Mouse (Mus musculus) hindbrain, embryonic 16.5 days (tissue): ENCODE data around the gene Tenm2. TPM values are rescaled to one million over a fixed set of nuclear protein-coding genes. Genes with fewer than 3 reads are reported as not detected.

Source experiments
- ATAC-seq: fragments of 200-750 bp; cut with Nextera tagmentation; 2 replicates; pipeline ENCODE4 v1.8.0; 2017; ENCODE audit warnings: moderate TSS enrichment, moderate library complexity
- H3K27ac ChIP-seq: fragments of 300-500 bp; sonication (generic); 2 replicates; pipeline ENCODE4 v1.5.1; 2014; ENCODE audit warnings: low read depth, mild to moderate bottlenecking, control low read depth, low read length, moderate library complexity
- H3K27me3 ChIP-seq: fragments of 300-500 bp; sonication (generic); replicated peaks from 2 replicates; pipeline ENCODE4 v1.6.1; 2014; ENCODE audit warnings: low read length; ENCODE audit not compliant: control insufficient read depth, insufficient read depth
- H3K36me3 ChIP-seq: fragments of 300-500 bp; sonication (generic); 2 replicates; pipeline ENCODE4 v1.6.1; 2014; ENCODE audit warnings: mild to moderate bottlenecking, low read length, moderate library complexity, mixed read lengths; ENCODE audit not compliant: control insufficient read depth, insufficient read depth
- H3K4me1 ChIP-seq: fragments of 300-500 bp; sonication (generic); 2 replicates; pipeline ENCODE4 v1.6.1; 2014; ENCODE audit warnings: low read depth, low read length; ENCODE audit not compliant: control insufficient read depth, insufficient read depth
- H3K4me2 ChIP-seq: fragments of 300-500 bp; sonication (generic); 2 replicates; pipeline ENCODE4 v1.6.1; 2014; ENCODE audit warnings: mild to moderate bottlenecking, low read length, control low read depth, moderate library complexity
- H3K4me3 ChIP-seq: fragments of 300-500 bp; sonication (generic); 2 replicates; pipeline ENCODE4 v1.5.1; 2014; ENCODE audit warnings: mild to moderate bottlenecking, low read length, control low read depth, moderate library complexity
- H3K9ac ChIP-seq: fragments of 300-500 bp; sonication (generic); 2 replicates; pipeline ENCODE4 v1.6.1; 2014; ENCODE audit warnings: low read depth, mild to moderate bottlenecking, control low read depth, low read length, moderate library complexity
- H3K9me3 ChIP-seq: fragments of 300-500 bp; sonication (generic); 2 replicates; pipeline ENCODE4 v1.6.1; 2014; ENCODE audit warnings: mild to moderate bottlenecking, low read length, moderate library complexity; ENCODE audit not compliant: control insufficient read depth
- WGBS: fragments of 180-500 bp; shearing (Covaris S2); extraction: QIAGEN DNeasy Blood & Tissue Kit; methylation state at CpG from one replicate; pipeline ENCODE4 v1.1.7; 2014; 5-methylcytosine and 5-hydroxymethylcytosine counted together
- polyA plus RNA-seq: library from polyadenylated mRNA; unstranded; fragments of >200 nt; fragmentation: Nextera tagmentation; extraction: Ambion mirVana; gene quantifications from 2 replicates; pipeline ENCODE4 v1.2.1, GENCODE M21; 2015

Gene Tenm2
- polyA plus RNA-seq, 1 experiment from 2014 or later: 33.2 TPM

GRCm38 (mm10) chr11:36327243-36327642 is 908.5 kb downstream of the Tenm2 start:
- no peak overlapping the region for H3K4me3 ChIP-seq
- WGBS: 52% methylated on average over 5 of the region's 5 CpGs
- H3K4me2 ChIP-seq: no peak overlapping the region
- no peaks in the 10 kb centered on the region for H3K9me3 ChIP-seq
- no peaks in the 10 kb centered on the region for H3K36me3 ChIP-seq
- H3K27ac ChIP-seq: no peak overlapping the region
- peaks cover 7% of the 10 kb centered on the region for H3K4me1 ChIP-seq
- ATAC-seq: no peak
- no peaks in the 10 kb centered on the region for H3K27me3 ChIP-seq
- no peak overlapping the region for H3K9ac ChIP-seq

- 87% methylated on average over 4 of the region's 4 CpGs for WGBS
- Histone ChIP-seq H3K36me3 (no peaks in the 10 kb centered on the region), H3K9ac (no peak overlapping the region), H3K4me3 (no peak overlapping the region), H3K4me2 (no peak overlapping the region), H3K27ac (no peak overlapping the region; the same call in 1 of the 2 replicates), H3K4me1 (peaks cover 2% of the 10 kb centered on the region), H3K27me3 (no peaks in the 10 kb centered on the region), H3K9me3 (no peaks in the 10 kb centered on the region)
- ATAC-seq: no peak
Observed at GRCm38 (mm10) chr11:36309317-36309716, 926.4 kb downstream of the Tenm2 start.

GRCm38 (mm10) chr11:36307276-36307675 is 928.5 kb downstream of the Tenm2 start:
- Histone ChIP-seq H3K4me3 (no peak overlapping the region), H3K27me3 (no peaks in the 10 kb centered on the region), H3K4me2 (no peak overlapping the region), H3K36me3 (no peaks in the 10 kb centered on the region), H3K9me3 (no peaks in the 10 kb centered on the region), H3K9ac (no peak overlapping the region), H3K27ac (no peak overlapping the region), H3K4me1 (peaks cover 5% of the 10 kb centered on the region; the same call in 1 of the 2 replicates)
- WGBS: 86% methylated on average over 6 of the region's 6 CpGs
- ATAC-seq: no peak

- H3K4me2 ChIP-seq: no peak overlapping the region
- H3K4me1 ChIP-seq: peaks cover 5% of the 10 kb centered on the region; the same call in 1 of the 2 replicates
- no peaks in the 10 kb centered on the region for H3K27me3 ChIP-seq
- H3K9ac ChIP-seq: no peak overlapping the region
- H3K36me3 ChIP-seq: no peaks in the 10 kb centered on the region
- 87% methylated on average over 10 of the region's 10 CpGs for WGBS
- no peak overlapping the region for H3K4me3 ChIP-seq
- H3K9me3 ChIP-seq: no peaks in the 10 kb centered on the region
- no peak for ATAC-seq
- no peak overlapping the region for H3K27ac ChIP-seq
Observed at GRCm38 (mm10) chr11:36305348-36305950, 930.3 kb downstream of the Tenm2 start.

- H3K36me3 ChIP-seq: no peaks in the 10 kb centered on the region
- H3K4me1 ChIP-seq: peaks cover 5% of the 10 kb centered on the region; the same call in 1 of the 2 replicates
- H3K9me3 ChIP-seq: no peaks in the 10 kb centered on the region
- H3K27ac ChIP-seq: no peak overlapping the region
- no peak overlapping the region for H3K9ac ChIP-seq
- WGBS: 40% methylated on average over 2 of the region's 2 CpGs
- H3K27me3 ChIP-seq: no peaks in the 10 kb centered on the region
- no peak overlapping the region for H3K4me2 ChIP-seq
- H3K4me3 ChIP-seq: no peak overlapping the region
- ATAC-seq: peak; percentile 27; the same call in 1 of the 2 replicates
Observed at GRCm38 (mm10) chr11:36302913-36303371, 932.8 kb downstream of the Tenm2 start.

- H3K36me3 ChIP-seq: no peaks in the 10 kb centered on the region
- H3K27ac ChIP-seq: peak overlapping the region; percentile 5
- 57% methylated on average over 7 of the region's 7 CpGs for WGBS
- H3K9me3 ChIP-seq: no peaks in the 10 kb centered on the region
- no peak overlapping the region for H3K4me3 ChIP-seq
- no peak for ATAC-seq
- no peaks in the 10 kb centered on the region for H3K27me3 ChIP-seq
- no peak overlapping the region for H3K4me2 ChIP-seq
- H3K9ac ChIP-seq: no peak overlapping the region
- peaks cover 5% of the 10 kb centered on the region; the same call in 1 of the 2 replicates for H3K4me1 ChIP-seq
Observed at GRCm38 (mm10) chr11:36302096-36302495, 933.7 kb downstream of the Tenm2 start.

GRCm38 (mm10) chr11:36296568-36296967 is 939.2 kb downstream of the Tenm2 start:
- H3K36me3 ChIP-seq: no peaks in the 10 kb centered on the region
- H3K9me3 ChIP-seq: no peaks in the 10 kb centered on the region
- no peak for ATAC-seq
- H3K4me1 ChIP-seq: 0 out of 2 replicates have a peak, but pooled peaks cover 3% of the 10 kb centered on the region
- H3K4me3 ChIP-seq: no peak overlapping the region
- WGBS: 73% methylated on average over 3 of the region's 3 CpGs
- no peak overlapping the region for H3K9ac ChIP-seq
- H3K27me3 ChIP-seq: no peaks in the 10 kb centered on the region
- no peak overlapping the region for H3K4me2 ChIP-seq
- no peak overlapping the region for H3K27ac ChIP-seq

- H3K36me3 ChIP-seq: no peaks in the 10 kb centered on the region
- 0 out of 2 replicates have a peak, but pooled peaks cover 3% of the 10 kb centered on the region for H3K4me1 ChIP-seq
- no peak overlapping the region for H3K27ac ChIP-seq
- no peak overlapping the region for H3K9ac ChIP-seq
- no peak for ATAC-seq
- H3K4me3 ChIP-seq: no peak overlapping the region
- H3K9me3 ChIP-seq: no peaks in the 10 kb centered on the region
- H3K4me2 ChIP-seq: no peak overlapping the region
- H3K27me3 ChIP-seq: no peaks in the 10 kb centered on the region
- 50% methylated on average over 6 of the region's 6 CpGs for WGBS
Observed at GRCm38 (mm10) chr11:36292206-36292605, 943.6 kb downstream of the Tenm2 start.

GRCm38 (mm10) chr11:36286246-36286645 is 949.5 kb downstream of the Tenm2 start:
- Histone ChIP-seq H3K36me3 (no peaks in the 10 kb centered on the region), H3K4me3 (no peak overlapping the region), H3K27ac (no peak overlapping the region), H3K4me2 (no peak overlapping the region), H3K27me3 (no peaks in the 10 kb centered on the region), H3K9me3 (no peaks in the 10 kb centered on the region), H3K4me1 (no peaks in the 10 kb centered on the region; the same call in 1 of the 2 replicates), H3K9ac (no peak overlapping the region)
- ATAC-seq: no peak
- WGBS: 86% methylated on average over 6 of the region's 6 CpGs
